Mouse (Mus musculus) lung, adult 18-20 months (tissue): Measurements from ENCODE around the gene Mfge8.
A peak's percentile ranks its signal among the peaks of the same experiment; 100 is the strongest.

Source experiments
- DNase-seq, 2 experiments: peaks; one replicate each; pipeline ENCODE4 v3.0.0; 2022; ENCODE audit warnings: mixed read lengths in 2 of 2

Mfge8 gene

DNA sequence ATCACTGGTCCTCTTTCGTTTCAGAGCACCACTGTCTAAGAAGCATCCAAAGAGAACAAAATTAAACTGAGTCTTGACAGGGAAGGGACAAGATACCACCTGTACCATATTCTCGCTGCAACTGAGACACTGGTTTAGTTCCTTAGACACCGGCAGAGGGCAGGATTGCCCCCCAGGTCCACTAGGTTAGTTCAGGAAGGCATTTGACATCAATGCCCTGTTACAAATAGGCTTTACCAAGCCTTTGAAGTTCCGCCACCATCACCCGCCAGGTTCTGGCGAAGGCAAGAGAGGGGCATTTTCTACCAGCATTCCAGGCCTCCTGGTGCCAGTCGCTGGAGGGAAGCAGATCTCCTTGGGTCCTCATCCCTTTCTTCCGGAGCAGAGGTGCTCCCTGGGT, 19.0 kb downstream of the Mfge8 start:
- DNase-seq: no peak

DNA sequence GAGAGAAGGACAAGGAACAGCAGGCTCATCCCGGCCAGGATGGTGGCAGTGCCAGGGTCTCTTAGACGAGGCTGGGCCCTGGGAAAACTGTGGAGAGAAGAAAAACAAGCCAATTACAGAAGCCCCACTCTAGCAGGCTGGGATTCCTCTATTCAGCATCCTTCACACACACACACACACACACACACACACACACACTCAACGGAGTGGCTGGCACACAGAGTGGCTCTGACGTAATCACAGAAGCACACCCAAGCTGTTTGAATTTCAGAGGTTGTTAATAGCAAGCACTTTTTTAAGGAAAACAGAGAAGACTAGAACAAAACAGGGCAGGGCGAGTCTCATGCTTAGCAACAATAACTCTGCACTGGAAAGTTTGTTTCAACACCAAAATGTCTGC, 25.4 kb downstream of the Mfge8 start:
- DNase-seq: no peak

DNA sequence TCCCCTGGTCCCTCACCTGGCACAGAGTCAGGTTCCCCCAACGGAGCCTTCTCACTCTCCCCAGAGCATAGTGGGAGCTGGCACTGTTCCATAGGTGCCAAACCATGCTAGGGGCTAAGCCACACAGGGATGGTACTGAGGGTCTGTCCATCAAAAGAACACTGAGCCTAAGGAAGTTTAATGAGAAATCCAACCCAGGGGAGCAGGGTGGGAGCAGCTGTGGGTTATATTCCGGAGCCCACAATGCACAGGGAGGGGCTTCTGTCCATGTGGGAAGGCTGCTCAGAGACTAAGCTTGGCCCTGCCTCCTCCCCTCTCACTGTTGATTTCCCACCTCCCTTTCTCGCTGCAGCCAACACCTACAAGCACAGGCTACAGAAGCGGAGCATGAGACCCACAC, 35.0 kb downstream of the Mfge8 start:
- no peak for DNase-seq

DNA sequence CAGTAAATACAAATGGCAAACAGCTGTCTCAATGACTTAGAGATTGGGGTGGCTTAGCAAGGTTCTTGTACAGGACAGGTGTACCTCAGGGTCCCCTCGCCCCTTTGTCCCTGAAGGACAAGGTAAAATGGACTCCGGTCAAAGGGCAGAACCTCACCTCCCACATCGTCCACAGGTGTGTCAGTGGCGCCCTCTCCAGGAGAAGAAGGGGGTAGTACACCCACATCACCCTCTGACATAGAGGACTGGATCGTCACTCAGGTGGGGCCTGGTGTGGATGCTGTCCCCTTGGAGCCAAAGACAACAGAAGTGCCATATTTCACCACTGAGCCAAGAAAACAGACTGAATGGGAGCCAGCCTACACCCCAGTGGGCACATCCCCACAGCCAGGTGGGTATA, 52.4 kb downstream of the Mfge8 start:
- no peak for DNase-seq

DNA sequence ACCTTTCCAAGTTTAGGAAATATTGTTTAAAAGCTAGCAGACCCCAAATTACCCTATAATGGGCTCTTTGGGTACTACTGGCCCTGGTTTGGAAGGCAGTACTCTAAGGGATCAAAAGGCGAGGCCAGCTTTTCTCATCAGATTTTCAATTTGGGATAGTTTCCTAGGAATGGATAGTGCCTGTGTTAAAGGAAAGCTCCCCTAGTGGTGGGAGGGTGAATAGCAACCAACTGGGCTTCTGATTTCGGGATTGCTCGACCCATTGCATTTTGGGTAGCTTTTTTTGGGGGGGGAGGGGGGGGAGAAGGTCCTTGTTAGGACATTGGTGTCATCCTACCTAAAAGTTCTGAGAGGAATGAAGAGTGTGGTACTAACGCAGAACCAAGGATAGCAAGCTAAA, 59.7 kb downstream of the Mfge8 start:
- peak in 1 of 2 experiments; percentile 8 for DNase-seq
